Mouse (Mus musculus) myocyte (in vitro differentiated cells): Measurements from ENCODE around the gene S1pr5.

Experiments used
- CEBPB ChIP-seq: IDR thresholded peaks from 2 replicates; pipeline ENCODE4 v1.6.1; 2011; ENCODE audit warnings: mild to moderate bottlenecking, moderate library complexity; ENCODE audit not compliant: poor library complexity, insufficient read depth, severe bottlenecking
- E2F4 ChIP-seq: IDR thresholded peaks from one replicate; pipeline ENCODE4 v1.6.1; 2011; ENCODE audit warnings: mild to moderate bottlenecking, control low read depth, moderate library complexity; ENCODE audit not compliant: insufficient read depth
- MYOD1 ChIP-seq, 3 experiments: IDR thresholded peaks; one replicate each; pipeline ENCODE4 v1.6.1; 2011; ENCODE audit warnings: control low read depth in 2 of 3, low read depth in 2 of 3, mild to moderate bottlenecking in 2 of 3, moderate library complexity in 1 of 3; ENCODE audit not compliant: insufficient read length in 2 of 3, control insufficient read depth in 1 of 3
- POLR2A ChIP-seq: IDR thresholded peaks from one replicate; pipeline ENCODE4 v1.6.1; 2011; ENCODE audit warnings: low read depth, mild to moderate bottlenecking, control low read depth, moderate library complexity; ENCODE audit not compliant: insufficient read length
- POLR2AphosphoS2 ChIP-seq: IDR thresholded peaks from one replicate; pipeline ENCODE4 v1.6.1; 2011; ENCODE audit warnings: low read depth, control low read depth; ENCODE audit not compliant: insufficient read length
- TCF12 ChIP-seq: IDR thresholded peaks from one replicate; pipeline ENCODE4 v1.6.1; 2011; ENCODE audit warnings: mild to moderate bottlenecking, control low read depth; ENCODE audit not compliant: poor library complexity, insufficient read depth, severe bottlenecking

- TF ChIP-seq POLR2A = no peak
- TF ChIP-seq POLR2AphosphoS2 = no peak
- no peak for TF ChIP-seq E2F4
- no peak for TF ChIP-seq MYOD1 (IDR thresholded peaks at IDR 0.05; ENCODE audit: control insufficient read depth in 1 of 3, insufficient read length in 2 of 3, low read depth in 2 of 3)
- no peak for TF ChIP-seq CEBPB
- TF ChIP-seq TCF12 = no peak
These were observed 41.1 kb upstream of the S1pr5 start for GRCm38 (mm10) chr9:21289337-21289671.
